Mouse (Mus musculus) megakaryocyte progenitor cell, adult 5-6 weeks (primary cell): Measurements from ENCODE around the gene Tha1. TPM values are rescaled to one million over a fixed set of nuclear protein-coding genes. Genes with fewer than 3 reads are reported as not detected.
"Not testable (repeated sequence)": the region's sequence is repeated elsewhere in the genome, so short reads cannot be mapped to it uniquely, and the experiment has no call there.

Experiments
- ATAC-seq: replicated peaks from 2 replicates; pipeline ENCODE4 v1.8.0; 2016; ENCODE audit warnings: mild to moderate bottlenecking, moderate TSS enrichment, inconsistent platforms; ENCODE audit not compliant: poor library complexity
- total RNA-seq, 2 experiments: library from RNA; stranded (forward) in 1 of 2; stranded (reverse) in 1 of 2; fragments of 157-497, 149-512 nt in 1 of 2; fragments of 200-1000 nt in 1 of 2; gene quantifications; 2 replicates each; pipeline versions ENCODE4 v1.2.3 to v1.2.4; 2015 to 2017

Tha1 gene
- total RNA-seq, 2 experiments from 2014 or later = 4.1 to 4.6 TPM

- no peak for ATAC-seq
These were observed 19.0 kb downstream of the Tha1 start for GRCm38 (mm10) chr11:117854241-117854640.

- no peak for ATAC-seq
These were observed 20.4 kb downstream of the Tha1 start for GRCm38 (mm10) chr11:117852875-117853274.

GRCm38 (mm10) chr11:117848985-117849671 is 24.2 kb downstream of the Tha1 start, which contains the start of gene Birc5:
Gene Birc5 (plus strand): TSS chr11:117849251.
- ATAC-seq = peak; percentile 97

DNA sequence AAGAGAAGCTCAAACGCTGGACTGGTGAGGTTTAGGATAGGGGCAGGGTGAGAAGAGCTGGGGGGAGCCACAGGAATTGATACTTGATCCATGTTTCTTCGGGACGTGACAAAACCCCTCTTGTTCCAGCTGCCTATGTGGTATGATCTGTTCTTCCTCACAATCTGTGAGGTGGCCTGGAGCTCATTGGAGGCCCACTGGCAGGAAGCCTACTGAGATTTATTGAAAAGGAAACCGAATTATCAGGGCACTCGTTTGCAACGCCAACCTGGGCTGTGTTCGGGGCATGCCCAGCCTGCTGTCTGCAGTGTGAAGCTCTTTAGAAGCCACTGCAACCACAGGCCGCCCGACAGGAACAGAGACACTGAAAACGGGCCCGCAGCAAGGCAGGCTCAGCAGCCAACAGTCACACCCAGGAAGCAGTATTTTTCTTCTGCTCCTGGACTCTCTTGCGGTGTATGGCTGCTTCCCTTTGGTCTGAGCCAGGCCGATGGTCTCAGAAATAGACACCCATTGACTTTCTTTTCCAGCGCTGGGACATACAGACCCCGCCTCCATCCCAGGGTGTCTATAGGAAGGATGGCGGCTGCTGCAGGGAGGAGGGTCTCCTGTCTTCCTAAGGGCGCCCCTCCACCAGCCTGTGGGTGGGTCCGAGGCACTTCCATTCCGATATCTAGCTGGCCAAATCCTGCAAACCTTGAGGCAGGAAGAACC is 24.9 kb downstream of the Tha1 start:
- ATAC-seq = peak; percentile 28

DNA sequence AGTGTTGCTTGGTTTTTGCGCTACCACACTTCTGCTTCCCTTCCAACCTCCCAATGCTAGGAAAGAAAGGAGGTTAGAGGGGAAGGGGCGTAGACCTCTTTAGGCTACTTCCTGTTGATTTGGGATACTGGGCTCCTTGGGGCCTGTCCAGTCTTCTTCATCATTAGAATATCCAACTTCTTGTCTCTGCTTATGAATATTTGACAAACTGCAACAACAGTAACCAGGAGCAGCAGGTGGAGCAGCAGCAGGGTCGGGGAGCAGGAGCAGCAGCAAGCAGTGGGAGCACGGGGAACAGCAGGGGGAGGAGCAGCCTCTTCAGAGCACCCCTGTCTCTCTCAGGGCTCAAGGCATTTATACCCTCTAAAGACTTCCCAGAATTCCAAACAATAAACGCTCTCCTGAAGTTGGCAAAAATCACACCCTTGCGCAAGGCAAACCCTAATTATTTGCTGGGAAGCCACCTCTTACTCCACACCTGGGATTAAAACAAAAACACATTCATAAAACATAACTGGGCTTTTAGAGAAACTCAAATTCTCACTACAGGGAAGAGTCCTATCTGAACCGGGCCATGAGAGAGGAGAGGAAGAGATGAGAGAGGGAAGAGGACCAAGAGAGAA is 25.6 kb downstream of the Tha1 start:
- no peak for ATAC-seq

GRCm38 (mm10) chr11:117846640-117847039 is 26.6 kb downstream of the Tha1 start:
- 0 out of 2 replicates have a peak, but pooled peaks have one; percentile 22 for ATAC-seq

DNA sequence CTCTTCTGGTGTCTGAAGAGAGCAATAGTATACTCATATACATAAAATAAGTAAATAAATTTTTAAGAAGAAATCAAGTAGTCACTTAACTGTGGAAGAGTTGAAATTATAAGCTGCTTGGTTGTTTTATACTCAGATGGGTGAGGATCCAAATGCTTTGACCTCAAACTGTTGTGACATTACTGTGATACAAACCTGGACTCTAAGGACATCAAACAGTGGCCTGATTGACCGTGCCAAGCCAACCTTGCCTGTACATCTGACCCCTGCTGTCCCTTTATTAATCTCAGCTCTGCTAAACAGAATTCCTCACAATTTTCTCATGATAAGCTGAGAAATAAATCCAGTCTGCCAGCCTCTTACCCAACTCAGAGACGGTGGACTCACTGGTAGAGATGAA is 27.6 kb downstream of the Tha1 start:
- no peak for ATAC-seq

DNA sequence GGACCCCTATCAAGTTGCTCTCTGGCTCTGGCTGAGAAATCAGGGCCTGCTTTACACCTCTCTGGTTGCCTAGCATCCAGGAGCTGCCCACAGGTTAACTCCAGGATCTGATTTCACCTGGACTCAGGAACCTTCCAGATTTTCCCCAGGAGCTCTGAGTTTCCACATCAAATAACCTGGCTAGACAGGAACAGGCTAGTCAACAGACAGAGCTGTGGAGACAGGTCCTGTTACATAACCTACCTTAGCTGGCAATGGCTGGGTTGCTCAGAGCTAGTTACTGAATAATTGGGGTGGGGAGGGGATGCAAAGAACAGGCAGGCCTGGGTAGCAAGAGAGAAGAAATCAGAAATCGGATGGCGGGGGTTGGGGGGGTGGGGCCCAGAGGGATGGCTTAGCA is 28.3 kb downstream of the Tha1 start:
- no peak for ATAC-seq

DNA sequence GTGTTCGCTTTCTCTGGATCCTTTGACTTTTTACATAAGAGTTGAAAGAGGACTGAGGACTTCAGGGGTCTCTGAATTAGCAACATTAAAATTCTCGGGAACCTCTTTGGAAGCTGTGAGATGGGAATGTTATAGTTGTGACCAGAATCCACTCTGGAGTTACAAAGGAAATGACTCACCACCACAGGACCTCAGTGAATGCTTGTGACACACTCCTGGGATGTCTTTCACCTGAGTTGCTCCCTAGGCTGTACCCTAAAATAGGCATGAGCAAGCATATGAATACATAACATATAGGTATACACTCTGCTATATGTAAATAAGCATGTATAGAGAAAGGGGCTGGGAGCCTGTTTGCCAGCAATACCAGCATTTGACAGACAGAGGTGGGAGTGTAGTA is 29.8 kb downstream of the Tha1 start:
- no peak for ATAC-seq

- ATAC-seq = no peak
These were observed 32.4 kb downstream of the Tha1 start for GRCm38 (mm10) chr11:117840910-117841309.

DNA sequence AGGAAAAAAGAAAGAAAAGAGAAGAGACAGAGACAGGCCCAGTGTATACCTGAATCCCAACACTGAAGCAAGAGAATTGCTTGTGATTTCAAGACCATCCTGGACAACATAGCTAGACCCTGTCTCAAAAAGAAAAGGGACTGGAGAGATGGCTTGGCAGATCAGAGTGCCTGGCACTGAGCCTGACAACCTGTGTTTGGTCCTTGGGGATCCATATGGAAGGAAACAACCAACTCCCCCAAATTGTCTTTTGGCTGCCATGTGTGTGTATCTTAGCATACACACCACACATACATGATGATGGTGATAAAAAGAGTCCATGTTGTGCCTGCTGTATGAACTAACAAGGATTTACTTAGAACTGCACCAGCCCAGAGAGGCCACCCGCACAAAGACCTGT is 34.3 kb downstream of the Tha1 start:
- peak; percentile 16 for ATAC-seq

GRCm38 (mm10) chr11:117838572-117838971 is 34.7 kb downstream of the Tha1 start:
- ATAC-seq = peak; percentile 93

- no peak for ATAC-seq
These were observed 37.0 kb downstream of the Tha1 start for GRCm38 (mm10) chr11:117836306-117836705.

DNA sequence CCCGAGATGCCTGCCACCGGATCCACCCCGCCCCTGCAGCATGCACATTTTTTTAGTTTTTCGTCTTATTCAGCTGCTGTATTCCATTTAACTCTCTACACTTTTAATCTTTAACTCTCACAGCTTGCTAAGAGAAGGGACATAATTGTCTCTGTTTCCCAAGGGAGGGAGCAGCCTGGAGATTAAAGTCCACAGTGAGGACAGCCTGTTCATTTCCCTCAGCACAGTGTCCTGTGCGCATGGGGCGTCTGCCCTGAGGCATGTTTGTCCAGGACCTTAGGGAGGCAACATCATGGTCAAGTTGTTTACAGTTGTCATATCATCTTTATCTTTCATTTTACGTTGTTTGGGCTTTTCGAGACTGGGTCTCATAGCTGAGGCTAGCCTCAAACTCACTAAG is 39.2 kb downstream of the Tha1 start:
- no peak for ATAC-seq

DNA sequence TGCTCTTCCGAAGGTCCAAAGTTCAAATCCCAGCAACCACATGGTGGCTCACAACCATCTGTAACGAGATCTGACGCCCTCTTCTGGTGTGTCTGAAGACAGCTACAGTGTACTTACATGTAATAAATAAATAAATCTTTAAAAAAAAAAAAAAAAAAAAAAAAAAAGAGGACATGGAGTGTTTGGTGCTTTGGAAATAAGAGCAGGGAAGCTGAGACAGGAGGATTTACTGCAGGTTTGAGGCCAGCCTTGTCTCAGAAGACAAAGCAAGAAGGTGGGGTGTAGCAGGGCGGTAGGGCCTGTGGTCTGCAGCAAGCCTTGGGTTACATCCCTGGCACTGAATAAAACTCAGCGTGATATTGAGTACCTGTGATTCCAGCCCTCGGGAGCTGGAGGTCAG is 39.8 kb downstream of the Tha1 start:
- not testable (repeated sequence) for ATAC-seq

DNA sequence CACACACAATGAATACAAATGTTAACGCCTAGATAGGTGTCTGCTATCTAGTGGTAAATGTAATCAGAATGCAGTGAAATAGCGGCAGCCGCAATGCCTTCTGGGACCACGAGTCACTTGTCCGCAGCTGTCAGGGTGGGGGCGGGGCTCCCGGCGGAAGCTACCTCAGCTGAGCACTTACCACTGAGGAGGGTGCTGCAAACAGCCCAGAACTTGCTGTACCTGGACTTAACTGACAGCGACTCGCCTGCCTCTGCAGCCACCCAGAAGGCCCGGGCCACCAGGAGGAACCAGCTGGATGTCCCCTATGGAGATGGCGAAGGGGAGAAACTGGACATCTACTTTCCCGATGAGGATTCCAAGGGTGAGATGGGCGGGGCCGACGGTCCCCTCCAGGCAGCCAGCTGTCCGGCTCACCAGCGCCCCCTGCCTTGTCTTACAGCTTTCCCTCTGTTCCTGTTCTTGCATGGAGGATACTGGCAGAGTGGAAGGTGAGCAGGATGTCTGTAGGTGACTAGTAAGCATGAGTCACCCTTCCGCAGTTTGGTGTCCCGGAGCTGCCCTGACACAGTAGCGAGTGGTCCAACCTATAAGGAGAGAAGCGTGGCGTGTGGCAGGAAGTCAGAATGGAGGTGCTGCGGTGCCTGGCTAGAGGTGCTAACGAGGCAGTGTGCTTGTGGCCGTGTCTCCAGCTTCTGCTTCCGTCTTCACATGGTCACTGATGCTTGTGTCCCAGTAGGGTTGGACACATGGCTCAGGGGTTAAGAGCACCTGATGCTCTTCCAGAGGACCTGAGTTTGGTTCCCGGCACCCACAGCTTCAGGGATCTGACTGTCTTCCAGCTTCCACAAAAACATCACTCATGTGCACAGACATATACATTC is 41.0 kb downstream of the Tha1 start:
- peak; percentile 63 for ATAC-seq

- peak; percentile 21 for ATAC-seq
These were observed 42.9 kb downstream of the Tha1 start for GRCm38 (mm10) chr11:117830401-117830800.

DNA sequence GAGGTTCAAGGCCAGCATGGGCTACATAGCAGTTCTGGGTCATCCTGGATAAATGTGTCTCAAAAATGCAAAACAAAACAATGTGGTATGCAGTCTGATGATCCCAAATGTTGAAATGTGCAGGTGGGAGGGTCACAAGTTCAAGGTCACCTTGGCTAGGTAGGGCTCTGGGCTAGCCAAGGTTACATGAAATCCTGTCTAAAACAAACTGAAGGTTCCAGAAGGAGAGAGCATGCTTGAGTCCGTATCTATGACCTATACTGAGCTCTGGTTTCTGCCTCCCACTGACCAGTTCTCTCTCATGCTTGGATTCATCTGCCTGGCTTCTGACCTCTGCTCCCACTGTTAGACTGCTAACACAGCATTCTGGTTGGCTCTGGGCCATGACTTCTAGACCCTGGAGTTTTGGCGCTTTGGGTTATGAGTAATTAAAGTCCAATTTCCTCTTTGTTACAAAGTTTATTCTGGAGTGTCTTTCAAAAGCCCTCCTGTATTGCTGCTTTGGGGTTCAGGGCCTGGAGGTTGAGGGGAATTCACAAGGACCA is 43.5 kb downstream of the Tha1 start:
- ATAC-seq = no peak

DNA sequence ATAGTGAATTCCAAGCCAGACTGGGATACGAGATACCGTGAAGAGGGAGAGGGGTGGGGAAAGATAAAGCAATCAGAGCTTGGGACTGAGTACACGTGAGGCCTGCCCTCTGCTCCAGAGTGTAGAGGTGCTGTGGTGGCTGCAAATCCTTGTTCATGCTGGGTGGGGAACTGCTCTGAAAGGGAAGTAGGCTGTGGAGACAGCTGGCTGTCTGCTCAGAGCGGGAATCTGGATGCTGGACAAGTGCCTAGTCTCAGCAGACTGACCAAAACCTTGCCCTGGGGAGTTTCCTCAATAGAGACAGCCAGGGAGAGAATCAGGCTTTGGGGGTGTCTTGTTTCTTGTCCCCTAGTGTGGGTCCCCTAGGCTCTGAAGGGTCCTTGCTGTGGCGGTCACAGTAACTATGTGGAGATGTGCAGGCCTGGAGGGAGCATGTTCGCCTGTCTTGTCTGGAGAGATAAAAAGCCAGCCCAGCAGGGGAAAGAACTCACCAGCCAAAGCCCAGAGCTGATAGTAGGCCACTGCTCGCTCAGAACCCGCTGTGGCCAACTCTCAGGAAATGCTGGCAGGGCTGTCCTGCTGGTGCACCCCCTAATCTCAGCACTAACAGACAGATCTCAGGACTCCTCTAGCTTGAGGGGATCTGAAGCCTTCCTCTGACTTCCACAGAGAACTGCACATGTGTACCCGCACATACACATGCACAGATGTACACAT is 44.2 kb downstream of the Tha1 start:
- ATAC-seq = peak; percentile 37
